Mouse (Mus musculus) heart, embryonic 14.5 days (tissue): ENCODE data around the gene Exoc2. TPM values are rescaled to one million over a fixed set of nuclear protein-coding genes. Genes with fewer than 3 reads are reported as not detected.

Experiments
- ATAC-seq: fragments of 200-750 bp; cut with Nextera tagmentation; 2 replicates; pipeline ENCODE4 v1.8.0; 2017; ENCODE audit warnings: low read depth, moderate TSS enrichment; ENCODE audit not compliant: insufficient number of reproducible peaks, insufficient read depth, low FRiP score
- H3K27ac ChIP-seq, 2 experiments: fragments of 200-500 bp in 1 of 2; fragments of 300-500 bp in 1 of 2; sonication (generic) in 1 of 2; replicated peaks in 1 of 2; 2 replicates each; pipeline ENCODE4 v1.5.1; 2012 to 2014; ENCODE audit warnings: low read depth in 2 of 2, low read length in 2 of 2, control low read depth in 1 of 2, mild to moderate bottlenecking in 1 of 2, mixed read lengths in 1 of 2; ENCODE audit not compliant: control insufficient read depth in 1 of 2, insufficient read depth in 1 of 2
- H3K27me3 ChIP-seq: fragments of 300-500 bp; sonication (generic); 2 replicates; pipeline ENCODE4 v1.6.1; 2014; ENCODE audit warnings: mild to moderate bottlenecking, low read length, control low read depth; ENCODE audit not compliant: control insufficient read depth, insufficient read depth
- H3K36me3 ChIP-seq: fragments of 300-500 bp; sonication (generic); 2 replicates; pipeline ENCODE4 v1.6.1; 2014; ENCODE audit warnings: mild to moderate bottlenecking, control low read depth, low read length, mixed read lengths; ENCODE audit not compliant: control insufficient read depth, insufficient read depth
- H3K4me1 ChIP-seq, 2 experiments: fragments of 200-500 bp in 1 of 2; fragments of 300-500 bp in 1 of 2; sonication (generic) in 1 of 2; 2 replicates each; pipeline ENCODE4 v1.6.1; 2012 to 2014; ENCODE audit warnings: low read length in 2 of 2, control low read depth in 1 of 2, mixed read lengths in 1 of 2; ENCODE audit not compliant: control insufficient read depth in 2 of 2, insufficient read depth in 2 of 2
- H3K4me2 ChIP-seq: fragments of 300-500 bp; sonication (generic); 2 replicates; pipeline ENCODE4 v1.6.1; 2014; ENCODE audit warnings: mild to moderate bottlenecking, low read length
- H3K4me3 ChIP-seq, 2 experiments: fragments of 200-500 bp in 1 of 2; fragments of 300-500 bp in 1 of 2; sonication (generic) in 1 of 2; 2 replicates each; pipeline ENCODE4 v1.5.1; 2012 to 2014; ENCODE audit warnings: low read length in 2 of 2, mild to moderate bottlenecking in 2 of 2, control low read depth in 1 of 2, low read depth in 1 of 2, moderate library complexity in 1 of 2; ENCODE audit not compliant: control insufficient read depth in 1 of 2, insufficient read depth in 1 of 2
- H3K9ac ChIP-seq: fragments of 300-500 bp; sonication (generic); 2 replicates; pipeline ENCODE4 v1.6.1; 2014; ENCODE audit warnings: mild to moderate bottlenecking, low read length
- H3K9me3 ChIP-seq: fragments of 300-500 bp; sonication (generic); 2 replicates; pipeline ENCODE4 v1.6.1; 2016; ENCODE audit warnings: low read length, control low read depth; ENCODE audit not compliant: control insufficient read depth
- WGBS: fragments of 180-500 bp; shearing (Covaris S2); extraction: QIAGEN DNeasy Blood & Tissue Kit; methylation state at CpG from one replicate; pipeline ENCODE4 v1.1.7; 2014; 5-methylcytosine and 5-hydroxymethylcytosine counted together
- polyA plus RNA-seq: library from polyadenylated mRNA; unstranded; fragments of >200 nt; fragmentation: Nextera tagmentation; extraction: Ambion mirVana; gene quantifications from 2 replicates; pipeline ENCODE4 v1.2.1, GENCODE M21; 2014

The Exoc2 gene
- polyA plus RNA-seq, 1 experiment from 2014 or later, result 23.9 TPM

DNA sequence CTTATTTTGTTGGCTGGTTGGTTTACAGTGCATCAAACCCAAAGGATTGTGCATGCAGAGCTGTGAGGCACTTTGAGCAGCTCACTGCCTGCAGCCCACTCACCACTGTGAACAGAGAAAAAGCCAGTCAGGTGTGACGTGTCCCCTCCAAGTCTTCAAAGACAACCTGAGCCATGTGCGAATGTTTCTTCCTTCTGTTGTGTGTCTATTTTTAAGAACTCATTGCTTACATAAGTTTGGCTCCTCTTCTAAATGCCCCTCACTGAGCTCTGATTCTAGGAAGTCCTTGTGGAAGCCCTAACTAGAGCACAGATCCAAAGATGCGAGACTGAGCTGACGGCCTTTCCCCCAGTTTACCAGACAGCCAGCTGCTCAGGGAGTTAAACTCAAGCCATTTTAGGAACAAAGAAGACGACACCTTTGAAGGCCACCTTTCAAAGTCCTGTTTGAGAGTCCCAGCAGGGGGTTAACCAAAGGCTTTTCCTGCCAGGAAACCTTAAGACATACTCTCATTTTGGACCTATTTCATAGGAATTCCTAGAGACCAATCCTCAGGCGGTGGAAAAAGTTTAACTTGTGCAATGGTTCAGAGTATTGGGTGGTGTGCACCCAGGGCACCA is 79.8 kb downstream of the Exoc2 start:
- H3K4me2 ChIP-seq, result no peak overlapping the region
- no peak overlapping the region for H3K27ac ChIP-seq
- 72% methylated on average over 6 of the region's 6 CpGs for WGBS
- ATAC-seq, result no peak
- H3K27me3 ChIP-seq, result no peaks in the 10 kb centered on the region
- no peak overlapping the region for H3K9ac ChIP-seq
- H3K36me3 ChIP-seq, result peaks cover 14% of the 10 kb centered on the region
- H3K9me3 ChIP-seq, result no peaks in the 10 kb centered on the region
- no peak overlapping the region for H3K4me3 ChIP-seq
- H3K4me1 ChIP-seq, result no peaks in the 10 kb centered on the region

DNA sequence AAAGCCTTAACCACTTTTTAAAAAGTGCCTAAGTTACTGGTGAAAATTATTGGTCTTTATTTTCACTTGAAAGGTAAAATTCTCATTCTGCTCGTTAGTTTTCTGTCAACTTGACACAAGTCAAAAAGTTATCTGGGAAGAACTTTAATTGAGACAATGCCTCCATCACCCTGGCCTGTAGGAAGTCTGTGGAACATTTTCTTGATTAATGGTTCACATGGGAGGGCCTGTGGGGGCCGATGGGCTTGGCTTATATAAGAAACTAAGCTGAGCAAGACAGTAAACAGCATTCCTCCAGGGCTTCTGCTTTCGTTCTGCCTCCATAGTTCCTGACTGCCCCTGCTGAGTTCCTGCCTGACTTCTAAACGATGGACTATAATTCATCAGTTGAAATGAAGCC is 81.6 kb downstream of the Exoc2 start:
- no peak overlapping the region for H3K27ac ChIP-seq
- H3K4me1 ChIP-seq, result no peaks in the 10 kb centered on the region
- peaks cover 9% of the 10 kb centered on the region; the same call in 1 of the 2 replicates for H3K36me3 ChIP-seq
- no peak overlapping the region for H3K4me2 ChIP-seq
- 81% methylated on average over 4 of the region's 4 CpGs for WGBS
- no peak for ATAC-seq
- no peak overlapping the region for H3K4me3 ChIP-seq
- H3K9me3 ChIP-seq, result no peaks in the 10 kb centered on the region
- no peak overlapping the region for H3K9ac ChIP-seq
- H3K27me3 ChIP-seq, result no peaks in the 10 kb centered on the region

DNA sequence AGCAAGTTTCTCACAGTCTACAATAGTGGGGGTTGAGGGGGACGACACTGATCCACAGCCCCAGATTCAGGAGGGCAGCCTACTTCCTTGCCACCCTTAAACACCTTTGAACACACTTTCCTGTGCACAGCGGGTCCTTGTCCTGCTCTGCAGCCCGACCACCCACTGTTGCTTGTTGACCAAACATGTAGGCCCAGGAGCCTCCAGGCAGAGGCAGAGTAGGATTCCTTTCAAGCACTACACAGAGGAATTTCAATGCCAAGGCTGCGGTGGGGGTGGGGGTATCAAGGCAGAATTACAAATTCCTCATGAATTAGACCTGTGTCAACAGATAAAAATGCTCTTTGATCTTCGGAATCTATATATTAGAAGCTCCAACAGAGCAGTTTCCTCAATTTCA is 82.7 kb downstream of the Exoc2 start:
- H3K9me3 ChIP-seq, result no peaks in the 10 kb centered on the region
- no peak overlapping the region for H3K4me2 ChIP-seq
- no peak for ATAC-seq
- peaks cover 7% of the 10 kb centered on the region; the same call in 1 of the 2 replicates for H3K36me3 ChIP-seq
- H3K4me3 ChIP-seq, result no peak overlapping the region
- 67% methylated on average over 5 of the region's 5 CpGs for WGBS
- H3K27ac ChIP-seq, result no peak overlapping the region
- no peaks in the 10 kb centered on the region for H3K27me3 ChIP-seq
- H3K9ac ChIP-seq, result no peak overlapping the region
- no peaks in the 10 kb centered on the region for H3K4me1 ChIP-seq

DNA sequence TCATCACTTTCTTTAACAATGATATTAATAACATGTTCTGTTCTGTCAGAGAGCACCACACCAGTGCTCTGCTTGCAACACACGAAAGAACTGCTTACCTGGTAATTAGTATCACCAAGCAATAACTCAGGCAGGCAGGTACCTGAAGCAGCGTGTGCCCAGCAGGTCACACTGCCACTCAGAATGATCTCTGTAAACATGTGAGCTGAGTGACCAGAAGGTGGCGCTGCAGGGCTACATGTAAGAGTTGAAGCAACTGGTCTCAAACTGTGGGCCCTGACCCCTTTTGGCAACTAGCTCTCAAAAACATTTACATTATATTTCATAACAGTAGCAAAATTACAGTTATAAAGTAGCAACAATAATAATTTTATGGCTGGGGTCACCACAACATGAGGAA is 85.4 kb downstream of the Exoc2 start:
- no peak for ATAC-seq

DNA sequence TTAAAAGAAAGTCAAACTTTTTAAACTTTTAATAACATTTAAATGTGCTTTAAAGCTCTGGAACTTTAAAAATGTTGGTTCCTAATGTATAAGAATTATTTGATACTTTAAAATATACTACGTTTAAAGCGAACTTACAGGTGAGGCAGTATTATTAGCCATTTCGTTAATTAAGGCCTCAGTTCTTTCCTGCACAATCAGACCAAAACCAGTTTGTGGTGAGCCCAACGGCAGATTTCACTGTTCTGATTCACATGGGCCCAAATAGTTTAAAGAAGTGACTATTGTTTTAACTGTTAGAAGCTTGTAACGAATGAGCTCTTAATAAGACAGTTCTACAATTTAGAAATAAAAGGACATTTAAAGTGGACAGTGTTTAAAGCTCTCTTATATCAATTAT is 93.6 kb downstream of the Exoc2 start:
- ATAC-seq, result no peak
- Histone ChIP-seq H3K27ac (no peak overlapping the region), H3K4me2 (no peak overlapping the region), H3K4me1 (no peaks in the 10 kb centered on the region), H3K9ac (no peak overlapping the region), H3K36me3 (peaks cover 42% of the 10 kb centered on the region), H3K9me3 (no peaks in the 10 kb centered on the region), H3K27me3 (no peaks in the 10 kb centered on the region), H3K4me3 (no peak overlapping the region)
- 89% methylated on average over 5 of the region's 5 CpGs for WGBS

More for the DNA sequence above, 85.4 kb downstream of the Exoc2 start:
- Histone ChIP-seq H3K36me3 (peaks cover 17% of the 10 kb centered on the region), H3K9me3 (no peaks in the 10 kb centered on the region), H3K4me2 (no peak overlapping the region), H3K4me3 (no peak overlapping the region), H3K9ac (no peak overlapping the region), H3K4me1 (no peaks in the 10 kb centered on the region), H3K27ac (no peak overlapping the region), H3K27me3 (no peaks in the 10 kb centered on the region)
- 15% methylated on average over 3 of the region's 3 CpGs for WGBS

DNA sequence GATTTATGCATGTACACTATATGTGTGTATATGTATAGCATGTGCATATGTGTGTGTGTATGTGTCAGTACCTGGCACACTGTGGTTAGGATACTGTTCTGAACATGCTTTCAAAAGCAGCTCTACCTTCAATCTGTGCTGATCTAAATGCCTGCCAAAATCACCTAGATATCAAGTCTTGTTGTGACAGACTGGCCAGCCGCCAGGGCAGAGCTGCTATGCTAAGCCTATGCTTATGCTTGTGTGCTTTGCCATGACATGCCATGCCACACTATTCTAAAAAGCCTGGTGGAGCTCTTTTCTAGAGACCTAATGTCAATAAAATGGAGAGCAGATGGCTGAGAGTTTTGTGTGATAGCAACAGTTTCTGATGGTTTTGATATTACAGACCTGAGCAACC is 94.0 kb downstream of the Exoc2 start:
- no peaks in the 10 kb centered on the region for H3K4me1 ChIP-seq
- no peaks in the 10 kb centered on the region for H3K9me3 ChIP-seq
- ATAC-seq, result no peak
- H3K9ac ChIP-seq, result no peak overlapping the region
- 88% methylated on average over 1 of the region's 1 CpGs for WGBS
- no peaks in the 10 kb centered on the region for H3K27me3 ChIP-seq
- no peak overlapping the region for H3K4me3 ChIP-seq
- peaks cover 38% of the 10 kb centered on the region for H3K36me3 ChIP-seq
- no peak overlapping the region for H3K4me2 ChIP-seq
- H3K27ac ChIP-seq, result no peak overlapping the region

DNA sequence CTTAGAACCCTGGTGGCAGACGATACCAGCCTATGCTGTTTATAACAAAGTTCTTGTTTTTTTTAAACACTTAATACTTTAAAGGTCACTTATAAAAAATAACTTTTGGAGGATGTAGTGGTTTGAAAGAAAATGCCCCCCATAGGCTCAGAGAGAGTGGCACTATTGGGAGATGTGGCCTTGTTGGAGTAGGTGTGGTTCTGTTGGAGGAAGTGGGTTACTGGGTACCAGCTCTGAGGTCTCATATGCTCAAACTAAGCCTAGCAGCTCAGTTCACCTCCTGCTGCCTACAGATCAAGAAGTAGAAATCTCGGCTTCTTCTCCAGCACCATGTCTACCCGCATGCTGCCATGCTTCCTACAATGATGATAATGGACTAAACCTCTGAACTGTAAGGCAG is 98.1 kb downstream of the Exoc2 start:
- ATAC-seq, result no peak
- Histone ChIP-seq H3K36me3 (peaks cover 44% of the 10 kb centered on the region), H3K27me3 (no peaks in the 10 kb centered on the region), H3K4me1 (peaks cover 2 to 8% of the 10 kb centered on the region in 2 experiments; a peak in 2 of 4 replicates), H3K4me2 (no peak overlapping the region), H3K27ac (no peak overlapping the region), H3K9me3 (no peaks in the 10 kb centered on the region), H3K4me3 (no peak overlapping the region), H3K9ac (no peak overlapping the region)
- 96% methylated on average over 3 of the region's 3 CpGs for WGBS

DNA sequence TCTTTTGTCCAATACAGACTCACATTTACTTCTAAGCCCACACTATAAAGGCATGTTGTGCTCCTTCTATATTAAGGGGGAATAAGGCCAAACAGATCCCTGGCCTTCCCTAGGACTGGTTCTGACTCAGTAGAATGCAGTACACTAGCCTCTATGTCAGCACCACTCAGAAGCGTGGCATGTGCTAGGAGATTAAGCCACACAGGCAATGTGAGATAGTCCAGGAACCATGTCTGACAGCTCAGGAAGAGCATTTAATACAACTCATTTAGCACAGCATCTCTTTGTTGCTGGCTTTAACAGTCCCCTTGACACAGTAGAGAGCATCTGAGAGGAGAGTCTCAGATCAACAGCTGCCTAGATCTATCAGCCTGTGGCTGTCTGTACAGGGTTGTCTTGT is 100.4 kb downstream of the Exoc2 start:
- H3K9ac ChIP-seq, result no peak overlapping the region
- no peaks in the 10 kb centered on the region for H3K27me3 ChIP-seq
- H3K36me3 ChIP-seq, result peaks cover 47% of the 10 kb centered on the region
- WGBS, result 12% methylated on average over 1 of the region's 1 CpGs
- no peak overlapping the region for H3K4me3 ChIP-seq
- H3K4me2 ChIP-seq, result no peak overlapping the region
- peak overlapping the region; percentile 4 to 29; a peak in 2 of 4 replicates for H3K27ac ChIP-seq
- H3K9me3 ChIP-seq, result no peaks in the 10 kb centered on the region
- peak; percentile 66; the same call in 1 of the 2 replicates for ATAC-seq
- peaks cover 2 to 8% of the 10 kb centered on the region in 2 experiments; a peak in 2 of 4 replicates for H3K4me1 ChIP-seq
